Mouse (Mus musculus) left cerebral cortex, adult 11 months (tissue): ENCODE results near the gene Zfp101.

Experiments
- DNase-seq: peaks from one replicate; pipeline ENCODE4 v3.0.0; 2022; ENCODE audit warnings: low spot score

The Zfp101 gene

DNA sequence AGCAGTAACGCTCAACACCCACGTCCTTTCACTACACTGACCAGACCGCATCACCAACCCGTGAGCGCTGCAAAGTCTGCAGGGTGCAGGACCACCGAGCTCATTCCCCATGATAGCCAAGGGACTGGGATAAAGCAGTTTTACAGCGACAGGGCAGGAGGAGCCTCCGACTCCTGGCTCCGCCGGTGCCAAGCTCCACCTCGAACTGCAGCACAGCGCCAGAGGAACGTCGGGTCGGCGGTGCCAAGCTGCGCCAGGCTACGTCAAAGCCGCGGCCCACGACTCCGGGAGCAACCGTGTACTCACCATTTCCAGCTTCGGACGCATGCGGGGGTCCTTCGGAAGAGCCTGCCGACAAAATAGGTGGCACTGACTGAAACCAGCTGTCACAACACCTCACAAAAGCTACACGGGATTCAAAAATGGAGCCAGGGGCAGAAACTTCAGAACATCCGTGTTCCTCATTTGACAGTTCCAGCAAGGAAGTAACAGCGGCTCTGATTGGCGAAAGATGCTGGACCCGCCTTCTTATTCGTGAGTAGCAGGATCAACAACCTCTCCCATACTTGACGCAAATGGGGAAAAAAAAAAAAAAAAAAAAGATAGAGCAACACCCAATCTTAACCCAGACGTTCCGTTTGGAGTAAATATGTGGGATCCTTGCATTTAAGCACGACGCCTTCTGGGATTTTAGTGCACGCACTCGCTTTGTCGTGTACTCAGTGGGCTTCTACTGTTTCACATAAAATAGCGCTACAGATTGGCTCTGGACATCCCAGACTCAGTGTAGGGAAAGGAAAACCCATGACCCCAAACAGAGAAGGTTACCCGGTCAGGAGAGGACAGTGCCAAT lies at the start of gene Zfp101:
Zfp101 (minus strand) TSS at position 460 of the 853 bp plus-strand sequence.
- DNase-seq = peak; percentile 85

DNA sequence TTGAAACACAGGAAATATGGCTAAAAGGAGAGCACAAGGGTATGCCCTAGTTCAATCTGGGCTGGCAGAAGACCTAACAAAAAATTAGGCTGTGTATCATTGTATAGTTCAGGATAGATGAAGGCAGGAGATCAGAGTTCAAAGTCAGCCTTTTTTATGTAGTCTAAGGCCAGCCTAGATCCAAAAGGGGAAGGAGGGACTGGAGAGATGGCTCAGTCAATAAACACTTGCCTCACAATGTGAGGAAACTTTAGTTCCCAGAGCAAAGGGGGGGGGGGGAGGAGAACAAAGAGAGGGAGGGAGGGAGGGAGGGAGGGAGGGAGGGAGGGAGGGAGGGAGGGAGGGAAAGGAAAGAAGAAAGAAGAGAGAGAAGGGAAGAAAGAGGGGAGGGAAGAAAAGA lies 46.7 kb upstream of the Zfp101 start:
- DNase-seq = no peak

DNA sequence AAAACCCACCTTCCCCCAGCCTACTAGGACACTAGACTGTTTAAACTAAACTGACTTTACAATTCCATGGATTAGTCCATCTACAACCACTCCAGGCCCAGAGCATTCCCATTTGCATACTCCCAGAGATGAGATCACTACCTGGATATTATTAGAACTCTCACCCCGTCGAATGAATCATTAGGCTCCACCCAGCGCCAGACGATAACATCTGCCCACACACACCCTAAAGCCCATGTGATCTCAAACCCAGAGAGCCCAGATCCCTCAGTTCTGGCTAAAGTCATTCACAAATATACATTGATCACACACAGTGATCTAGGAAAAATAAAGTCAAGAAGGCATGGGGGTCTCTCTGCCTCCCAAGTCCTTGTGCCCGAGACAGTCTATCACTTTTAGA lies 45.5 kb upstream of the Zfp101 start:
- no peak for DNase-seq

GRCm38 (mm10) chr17:33439148-33439547 lies 44.7 kb upstream of the Zfp101 start:
- DNase-seq = peak; percentile 36

- DNase-seq = no peak
Measured at GRCm38 (mm10) chr17:33432019-33432946, 37.8 kb upstream of the Zfp101 start, which contains the start of gene Actl9. Actl9 (plus strand) TSS chr17:33432896.

GRCm38 (mm10) chr17:33392271-33392670 lies 2.2 kb downstream of the Zfp101 start:
- no peak for DNase-seq

GRCm38 (mm10) chr17:33385705-33386104 lies 8.7 kb downstream of the Zfp101 start:
- peak; percentile 12 for DNase-seq

GRCm38 (mm10) chr17:33372795-33373194 lies 21.6 kb downstream of the Zfp101 start:
- no peak for DNase-seq

DNA sequence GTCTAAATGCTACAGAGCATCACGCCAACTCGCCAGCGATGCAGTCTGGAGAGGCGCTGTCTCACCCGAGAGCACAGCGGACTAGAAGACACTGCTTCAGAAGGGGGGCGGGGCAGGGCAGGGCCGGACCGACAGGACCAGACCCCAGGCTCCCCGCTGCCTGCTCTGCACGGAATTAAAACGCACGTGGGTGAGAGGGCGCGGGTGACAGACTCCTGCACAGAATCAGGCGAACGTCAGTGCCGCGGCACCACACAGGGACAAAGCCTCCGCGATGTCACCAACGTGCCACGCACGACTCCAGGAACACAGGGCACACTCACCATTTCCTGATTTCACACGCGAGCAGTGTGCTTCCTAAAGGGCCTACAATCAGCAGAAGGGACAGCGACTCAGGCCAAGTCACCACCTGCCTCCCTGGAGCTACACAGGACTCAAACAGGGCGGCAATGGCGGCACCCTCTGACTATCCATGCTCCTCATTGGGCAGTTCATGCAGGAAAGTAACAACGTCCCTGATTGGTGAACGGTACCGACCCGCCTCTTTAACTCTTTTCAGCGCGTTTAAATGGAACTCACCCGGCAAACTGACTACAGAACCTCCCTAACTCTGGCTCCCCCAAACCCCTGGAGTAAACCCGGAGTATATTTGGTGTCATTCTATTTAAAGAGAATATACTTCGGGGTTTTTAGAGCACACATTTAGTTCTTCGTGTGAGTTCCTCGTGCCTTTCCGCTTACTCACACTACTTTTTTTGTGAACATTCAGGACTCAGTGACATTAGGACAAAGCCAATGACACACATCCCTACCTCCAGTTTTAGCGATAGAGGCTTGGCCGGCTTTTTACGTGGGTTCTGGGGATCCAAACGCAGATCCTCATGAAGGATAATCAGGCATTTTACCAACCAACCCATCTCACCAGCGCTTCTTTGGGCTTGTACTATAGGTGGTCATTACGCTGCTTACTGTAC lies 35.7 kb downstream of the Zfp101 start, which contains the start of gene Zfp81:
Zfp81 (minus strand) TSS at position 468 of the 974 bp plus-strand sequence.
- DNase-seq = peak; percentile 82

DNA sequence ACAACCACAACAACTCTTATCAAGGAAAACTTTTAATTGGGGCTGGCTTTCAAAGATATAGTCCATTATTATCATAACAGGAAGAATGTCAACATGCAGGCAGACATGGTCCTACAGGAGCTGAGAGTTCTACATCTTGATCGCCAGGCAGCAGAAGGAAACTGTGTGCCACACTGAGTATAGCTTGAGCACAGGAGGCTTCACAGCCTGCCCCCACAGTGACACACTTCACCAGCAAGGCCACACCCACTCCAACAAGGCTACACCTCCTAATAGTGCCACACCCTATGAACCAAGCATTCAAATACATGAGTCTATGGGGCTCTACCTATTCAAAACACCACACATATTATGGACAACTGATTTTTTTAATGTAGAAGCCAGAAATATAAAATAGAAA lies 41.5 kb downstream of the Zfp101 start:
- no peak for DNase-seq
